In the genomic region with DNA sequence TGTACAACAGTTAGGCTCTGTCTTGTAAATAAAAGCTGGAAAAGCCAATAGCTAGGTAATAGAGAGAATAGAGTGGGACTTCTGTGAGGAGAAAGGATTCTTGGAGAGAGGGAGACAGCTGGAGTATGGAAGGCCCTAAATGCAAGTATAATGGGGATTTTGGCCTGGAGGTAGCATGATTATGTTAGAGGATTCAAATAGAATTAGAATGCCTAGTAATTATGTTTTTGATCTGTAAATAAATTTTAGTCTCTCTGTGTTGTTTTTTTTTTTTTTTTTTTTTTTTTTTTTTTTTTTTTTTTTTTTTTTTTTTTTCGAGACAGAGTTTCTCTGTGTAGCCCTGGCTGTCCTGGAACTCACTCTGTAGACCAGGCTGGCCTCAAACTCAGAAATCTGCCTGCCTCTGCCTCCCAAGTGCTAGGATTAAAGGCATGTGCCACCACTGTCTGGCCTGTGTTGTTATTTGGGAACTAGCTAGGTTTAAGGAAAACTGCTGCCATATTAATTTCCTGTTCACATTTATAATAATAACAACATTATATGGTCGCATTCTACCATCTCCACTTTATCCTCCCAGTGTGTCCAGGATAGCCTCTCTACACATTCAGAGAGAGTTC, we compare ENCODE assay signal across 3 mouse cellular contexts.
A peak's percentile ranks its signal among the peaks of the same experiment; 100 is the strongest.
DNase-seq lines count a peak whose midpoint lies in the region; TF ChIP-seq lines count a peak whose summit lies in the region.
"Not testable (repeated sequence)": the region's sequence is repeated elsewhere in the genome, so short reads cannot be mapped to it uniquely, and the experiment has no call there.

No protein-coding gene starts in this region.

- not testable (repeated sequence) for TF ChIP-seq CTCF in CH12.LX (conservative IDR thresholded peaks at IDR 0.05 in 1 of 2, IDR thresholded peaks at IDR 0.05 in 1 of 2; ENCODE audit: low read depth in 2 of 2, low read length in 2 of 2)

- H3K9ac ChIP-seq in CH12.LX (ENCODE audit: insufficient read depth, low read depth); ES-E14 (ENCODE audit: insufficient read depth, low read depth, low read length, poor library complexity, severe bottlenecking): not testable (repeated sequence)

- TF ChIP-seq POLR2A in CH12.LX (IDR thresholded peaks at IDR 0.05; ENCODE audit: low read depth, low read length) = not testable (repeated sequence)

- not testable (repeated sequence) for H3K4me3 ChIP-seq in CH12.LX (replicated peaks in 1 of 3; ENCODE audit: low read depth in 2 of 3, low read length in 2 of 3, poor library complexity in 1 of 3); ES-E14 (ENCODE audit: insufficient read depth in 1 of 2, low read depth in 1 of 2, low read length in 2 of 2, poor library complexity in 1 of 2, severe bottlenecking in 1 of 2)

- TF ChIP-seq EP300 in CH12.LX (IDR thresholded peaks at IDR 0.05; ENCODE audit: low read length) = not testable (repeated sequence)

- H3K36me3 ChIP-seq in CH12.LX (replicated peaks in 1 of 2; ENCODE audit: control insufficient read depth in 1 of 2, insufficient read depth in 1 of 2, low read length in 1 of 2); ES-E14 (ENCODE audit: control insufficient read depth, insufficient read depth, low read length, poor library complexity, severe bottlenecking): not testable (repeated sequence)

- TF ChIP-seq RAD21 in CH12.LX (IDR thresholded peaks at IDR 0.05; ENCODE audit: low read depth, low read length) = not testable (repeated sequence)

- H3K27ac ChIP-seq in CH12.LX (ENCODE audit: insufficient read depth, low read depth); ES-E14 (ENCODE audit: insufficient read depth, low read depth, low read length, poor library complexity, severe bottlenecking): not testable (repeated sequence)

- H3K4me1 ChIP-seq in CH12.LX (ENCODE audit: control insufficient read depth in 1 of 2, insufficient read depth in 2 of 2) = peaks cover 0 to 11% of the 10 kb centered on the region in 2 experiments; a peak in 2 of 4 replicates
- not testable (repeated sequence) for H3K4me1 ChIP-seq in ES-E14 (ENCODE audit: control insufficient read depth in 2 of 2, insufficient read depth in 2 of 2, low read length in 2 of 2, poor library complexity in 1 of 2)

- DNase-seq in CH12.LX (ENCODE audit: extremely low read depth); ES-E14 (ENCODE audit: low read depth, low spot score): not testable (repeated sequence)
- DNase-seq in heart, adult 11 months = peak; percentile 2

- not testable (repeated sequence) for H3K4me2 ChIP-seq in CH12.LX (ENCODE audit: insufficient read depth, low read depth, poor library complexity, severe bottlenecking)

- dilution Hi-C loops in CH12.LX (cut with MboI; ENCODE audit: extremely low pct_ligation_motif_present, extremely low pct_unique_long_range_greater_than_20kb, low sequenced_read_pairs) = not testable (repeated sequence)

- in situ Hi-C loops in CH12.LX (cut with MboI; ENCODE audit: low pct_ligation_motif_present, low pct_unique_long_range_greater_than_20kb, low sequenced_read_pairs); ES-E14 (cut with MboI; ENCODE audit: low sequenced_read_pairs in 2 of 2, unreplicated experiment in 2 of 2): not testable (repeated sequence)

- H3K27me3 ChIP-seq in CH12.LX (replicated peaks) = not testable (repeated sequence)

- not testable (repeated sequence) for H3K79me2 ChIP-seq in CH12.LX (replicated peaks; ENCODE audit: control insufficient read depth, extremely low read depth, insufficient read depth, poor library complexity, severe bottlenecking)

- not testable (repeated sequence) for H3K9me3 ChIP-seq in CH12.LX (replicated peaks; ENCODE audit: low read length); ES-E14 (ENCODE audit: control insufficient read depth, insufficient read depth, low read depth, low read length)

TF ChIP-seq in CH12.LX, 34 proteins besides CTCF, POLR2A, EP300 and RAD21:
- peak; percentile 70 for TF ChIP-seq ZNF384 (IDR thresholded peaks at IDR 0.05; ENCODE audit: low read depth, low read length)

TF ChIP-seq in ES-E14, 5 proteins besides CTCF, POLR2A, EP300 and RAD21:
- peak; percentile 79 for TF ChIP-seq ZNF384 (IDR thresholded peaks at IDR 0.05; ENCODE audit: low read depth, low read length)
